Mouse (Mus musculus): ENCODE results near the gene Mknk2.

The Mknk2 gene

GRCm38 (mm10) chr10:80692249-80693165 lies 14.6 kb upstream of the Mknk2 start:
- peak; percentile 75 to 76 for DNase-seq (ENCODE audit: low spot score in 2 of 2)

- peak; percentile 62 to 78 for DNase-seq (ENCODE audit: low spot score in 2 of 2)
These were observed 9.9 kb upstream of the Mknk2 start for GRCm38 (mm10) chr10:80687850-80688249.

GRCm38 (mm10) chr10:80686617-80687016 lies 8.7 kb upstream of the Mknk2 start:
- DNase-seq (ENCODE audit: low spot score in 2 of 2) = no peak

- DNase-seq (ENCODE audit: low spot score in 2 of 2) = peak in 1 of 2 experiments; percentile 57
These were observed 7.1 kb upstream of the Mknk2 start for GRCm38 (mm10) chr10:80684984-80685383.

- peak; percentile 87 to 90 for DNase-seq (ENCODE audit: low spot score in 2 of 2)
These were observed 6.3 kb upstream of the Mknk2 start for GRCm38 (mm10) chr10:80684214-80684613.

GRCm38 (mm10) chr10:80683647-80684046 lies 5.7 kb upstream of the Mknk2 start:
- no peak for DNase-seq (ENCODE audit: low spot score in 2 of 2)

- DNase-seq (ENCODE audit: low spot score in 2 of 2) = peak; percentile 83 to 85
These were observed 4.1 kb upstream of the Mknk2 start for GRCm38 (mm10) chr10:80682003-80682402.

- DNase-seq (ENCODE audit: low spot score in 2 of 2) = no peak
These were observed 2.4 kb upstream of the Mknk2 start for GRCm38 (mm10) chr10:80680260-80680696.

GRCm38 (mm10) chr10:80679556-80680259 lies 1.8 kb upstream of the Mknk2 start:
- peak in 1 of 2 experiments; percentile 29 for DNase-seq (ENCODE audit: low spot score in 2 of 2)

GRCm38 (mm10) chr10:80678601-80679377 lies 877 bp upstream of the Mknk2 start:
- DNase-seq (ENCODE audit: low spot score in 2 of 2) = no peak

- peak in 1 of 2 experiments; percentile 51 for DNase-seq (ENCODE audit: low spot score in 2 of 2)
These were observed 610 bp downstream of the Mknk2 start for GRCm38 (mm10) chr10:80677128-80677875.

- peak; percentile 100 for DNase-seq (ENCODE audit: low spot score in 2 of 2)
These were observed 1.5 kb downstream of the Mknk2 start for GRCm38 (mm10) chr10:80676198-80676928.

- no peak for DNase-seq (ENCODE audit: low spot score in 2 of 2)
These were observed 2.3 kb downstream of the Mknk2 start for GRCm38 (mm10) chr10:80675405-80676197.

GRCm38 (mm10) chr10:80674851-80675404 lies 3.0 kb downstream of the Mknk2 start:
- DNase-seq (ENCODE audit: low spot score in 2 of 2) = no peak

- peak in 1 of 2 experiments; percentile 36 for DNase-seq (ENCODE audit: low spot score in 2 of 2)
These were observed 3.7 kb downstream of the Mknk2 start for GRCm38 (mm10) chr10:80674161-80674711.

GRCm38 (mm10) chr10:80673690-80674089 lies 4.2 kb downstream of the Mknk2 start:
- no peak for DNase-seq (ENCODE audit: low spot score in 2 of 2)

- DNase-seq (ENCODE audit: low spot score in 2 of 2) = no peak
These were observed 5.8 kb downstream of the Mknk2 start for GRCm38 (mm10) chr10:80671936-80672690.

GRCm38 (mm10) chr10:80671251-80671650 lies 6.7 kb downstream of the Mknk2 start:
- no peak for DNase-seq (ENCODE audit: low spot score in 2 of 2)
